Comparison of ENCODE assay signal across 10 mouse cellular contexts in genomic region chr4:138522296-138522695, GRCm38 (mm10).
A peak's percentile ranks its signal among the peaks of the same experiment; 100 is the strongest.
DNase-seq lines count a peak whose midpoint lies in the region; ATAC-seq and TF ChIP-seq lines count a peak whose summit lies in the region.
"Had no signal": no experiment of that assay in that cellular context is flagged by ENCODE, and none has a peak within 500 bp of the region (broad histone marks: within the 10 kb centered on the region; RNA-seq: fewer than 3 reads in every experiment).

No protein-coding gene starts in this region.

- 0 out of 2 replicates have a peak, but pooled peaks cover 5% of the 10 kb centered on the region for H3K4me1 ChIP-seq in intestine, embryonic 15.5 days (replicated peaks)
- H3K4me1 ChIP-seq in intestine, postnatal 0 days (replicated peaks; ENCODE audit: control insufficient read depth, insufficient read depth, low read length), result no peaks in the 10 kb centered on the region
- H3K4me1 ChIP-seq in midbrain, embryonic 15.5 days, result peaks cover 36% of the 10 kb centered on the region

- TF ChIP-seq CTCF in intestine, postnatal 0 days (IDR thresholded peaks at IDR 0.05; ENCODE audit: low read depth), result no peak

- ATAC-seq in intestine, embryonic 15.5 days, result peak; percentile 43; the same call in 1 of the 2 replicates
- ATAC-seq in intestine, postnatal 0 days, result no peak
- no peak for ATAC-seq in midbrain, embryonic 15.5 days (replicated peaks)

- H3K4me3 ChIP-seq in intestine, embryonic 15.5 days (replicated peaks), result no peak overlapping the region
- H3K4me3 ChIP-seq in intestine, postnatal 0 days (ENCODE audit: low read depth, low read length), result no peak overlapping the region
- no peak overlapping the region for H3K4me3 ChIP-seq in midbrain, embryonic 15.5 days
- H3K4me3 ChIP-seq: heart, embryonic 15.5 days had no signal

- H3K4me2 ChIP-seq in intestine, embryonic 15.5 days (replicated peaks), result no peak overlapping the region
- no peak overlapping the region for H3K4me2 ChIP-seq in intestine, postnatal 0 days (replicated peaks; ENCODE audit: low read depth)
- H3K4me2 ChIP-seq in midbrain, embryonic 15.5 days, result 0 out of 2 replicates have a peak overlapping the region, but pooled peaks have one; percentile 1
- H3K4me2 ChIP-seq: heart, embryonic 15.5 days had no signal

- 17% methylated on average over 7 of the region's 7 CpGs for WGBS in intestine, embryonic 15.5 days
- 22% methylated on average over 7 of the region's 7 CpGs for WGBS in intestine, postnatal 0 days
- 3% methylated on average over 7 of the region's 7 CpGs for WGBS in midbrain, embryonic 15.5 days

- no peak overlapping the region for H3K9ac ChIP-seq in intestine, embryonic 15.5 days
- no peak overlapping the region for H3K9ac ChIP-seq in intestine, postnatal 0 days (ENCODE audit: low read depth, low read length)
- no peak overlapping the region for H3K9ac ChIP-seq in midbrain, embryonic 15.5 days
- H3K9ac ChIP-seq: heart, embryonic 15.5 days had no signal

- no peaks in the 10 kb centered on the region for H3K36me3 ChIP-seq in intestine, embryonic 15.5 days
- no peaks in the 10 kb centered on the region for H3K36me3 ChIP-seq in intestine, postnatal 0 days (ENCODE audit: control insufficient read depth, insufficient read depth)
- no peaks in the 10 kb centered on the region for H3K36me3 ChIP-seq in midbrain, embryonic 15.5 days (replicated peaks)
- H3K36me3 ChIP-seq: heart, embryonic 15.5 days had no signal

- no peaks in the 10 kb centered on the region for H3K9me3 ChIP-seq in intestine, embryonic 15.5 days
- H3K9me3 ChIP-seq in intestine, postnatal 0 days (ENCODE audit: control insufficient read depth), result no peaks in the 10 kb centered on the region
- no peaks in the 10 kb centered on the region for H3K9me3 ChIP-seq in midbrain, embryonic 15.5 days
- H3K9me3 ChIP-seq: heart, embryonic 15.5 days had no signal

- H3K27ac ChIP-seq in intestine, embryonic 15.5 days, result no peak overlapping the region
- no peak overlapping the region for H3K27ac ChIP-seq in intestine, postnatal 0 days (ENCODE audit: low read depth, low read length)
- H3K27ac ChIP-seq in midbrain, embryonic 15.5 days, result no peak overlapping the region
- H3K27ac ChIP-seq: heart, embryonic 15.5 days; macrophage had no signal

- peak; percentile 56 for DNase-seq in embryo, embryonic 10 days (ENCODE audit: low spot score)
- DNase-seq in heart, adult 9 months (ENCODE audit: low spot score in 2 of 2), result peak; percentile 72 to 81
- no peak for DNase-seq in adrenal gland, adult (ENCODE audit: inconsistent age in 2 of 2, low spot score in 1 of 2)
- DNase-seq in right cerebral cortex, postnatal 10 days (ENCODE audit: low spot score in 2 of 2), result no peak
- DNase-seq in liver, result no peak

- 0 out of 2 replicates have a peak, but pooled peaks cover 2% of the 10 kb centered on the region for H3K27me3 ChIP-seq in intestine, embryonic 15.5 days (replicated peaks)
- no peaks in the 10 kb centered on the region for H3K27me3 ChIP-seq in intestine, postnatal 0 days (replicated peaks; ENCODE audit: control insufficient read depth, insufficient read depth, low read length)
- no peaks in the 10 kb centered on the region for H3K27me3 ChIP-seq in midbrain, embryonic 15.5 days (replicated peaks)

Comparison
In these comparisons a context has a peak if more than half of its experiments do, and no peak if none do; other contexts are left out.
1. DNase-seq: peak in embryo, embryonic 10 days (single experiment) and heart, adult 9 months (2 of 2); none in adrenal gland, adult (0 of 2), right cerebral cortex, postnatal 10 days (0 of 2) and liver (single experiment).